Mouse (Mus musculus): ENCODE data around the gene Cldn12. TPM values are rescaled to one million over a fixed set of nuclear protein-coding genes. Genes with fewer than 3 reads are reported as not detected.
A peak's percentile ranks its signal among the peaks of the same experiment; 100 is the strongest.

The Cldn12 gene
- polyA plus RNA-seq (2015; fragmentation: Nextera tagmentation; extraction: Ambion mirVana), result 21.9 TPM in 2 replicates

DNA sequence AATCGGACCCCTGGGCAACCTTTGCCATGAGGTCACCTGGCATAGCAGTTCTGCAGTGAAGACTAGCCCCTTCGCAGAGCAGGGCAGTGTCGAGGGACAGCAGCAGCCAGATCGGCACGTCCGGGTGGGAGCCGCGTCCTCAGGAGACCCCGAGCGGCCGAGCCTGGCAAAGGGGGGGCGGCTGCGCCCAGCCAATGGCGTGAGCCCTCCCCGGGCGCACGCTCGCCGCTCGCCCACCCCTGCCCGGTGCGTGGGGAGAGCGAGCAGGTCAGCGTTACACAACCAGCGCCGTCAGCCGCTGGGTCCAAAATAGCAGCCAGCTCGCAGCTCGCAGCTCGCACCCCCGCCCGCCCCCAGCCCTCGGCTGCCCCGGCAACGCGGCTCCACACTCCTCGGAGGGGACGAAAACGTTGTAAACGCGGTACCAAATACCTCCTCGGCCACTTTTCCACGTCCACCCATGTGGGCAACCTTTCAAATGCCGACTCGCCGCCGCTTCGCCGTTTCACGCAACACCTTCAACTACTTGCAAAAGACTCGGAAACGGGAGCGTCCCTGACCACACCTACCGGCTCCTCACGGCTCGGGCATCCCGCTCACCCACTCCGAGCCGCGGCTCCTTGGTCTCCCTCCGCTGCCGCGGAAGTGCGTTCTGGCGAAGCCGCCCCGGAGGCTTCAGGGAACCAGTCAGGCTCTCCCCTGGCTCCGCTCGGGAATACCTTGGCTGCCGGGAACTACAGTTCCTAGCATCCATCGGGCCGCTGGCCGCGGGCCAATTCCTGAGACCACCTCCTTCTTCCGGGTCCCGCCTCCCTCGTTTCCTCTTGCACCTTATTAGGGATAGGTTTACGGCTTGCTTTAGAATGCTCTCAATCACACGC, at the start of gene Cldn12:
TSS of gene Cldn12 (minus strand) at position 763 of the 881 bp plus-strand sequence.
- H3K4me2 ChIP-seq (replicated peaks), result peak within 1 kb of the TSS; percentile 81
- H3K36me3 ChIP-seq, result peaks cover 14% of the 10 kb centered on the region
- peak within 1 kb of the TSS; percentile 78 for H3K9ac ChIP-seq
- peak within 1 kb of the TSS; percentile 66 for H3K4me3 ChIP-seq
- H3K27ac ChIP-seq, result peak within 1 kb of the TSS; percentile 86
- H3K4me1 ChIP-seq, result no peaks in the 10 kb centered on the region
- ATAC-seq (ENCODE audit: low FRiP score, low read depth), result peak; percentile 96
- H3K27me3 ChIP-seq, result no peaks in the 10 kb centered on the region
- under 1% methylated on average over 78 of the region's 79 CpGs for WGBS
- H3K9me3 ChIP-seq, result no peaks in the 10 kb centered on the region

DNA sequence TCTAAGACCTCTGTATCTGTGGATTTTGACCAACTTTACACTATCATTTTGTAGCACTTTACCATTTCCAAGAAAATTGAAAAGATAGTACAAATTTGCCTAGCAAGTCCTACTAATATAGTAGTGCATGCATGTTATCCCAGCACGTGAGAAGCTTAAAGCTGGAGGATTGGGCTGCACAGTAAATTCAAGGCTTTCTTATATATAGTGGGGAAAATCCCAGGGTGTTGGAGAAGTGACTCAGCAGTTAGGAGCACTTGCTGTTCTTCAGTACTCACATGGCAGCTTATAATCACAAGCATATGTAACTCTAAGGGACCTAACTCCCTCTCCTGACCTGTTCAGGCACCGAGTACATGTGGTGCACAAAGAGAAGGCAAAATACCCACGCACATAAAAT, 47.7 kb upstream of the Cldn12 start:
- WGBS, result 59% methylated on average over 3 of the region's 3 CpGs
- Histone ChIP-seq H3K9me3 (no peaks in the 10 kb centered on the region), H3K27ac (no peak overlapping the region), H3K9ac (no peak overlapping the region), H3K36me3 (no peaks in the 10 kb centered on the region), H3K4me2 (replicated peaks) (no peak overlapping the region), H3K4me3 (no peak overlapping the region), H3K4me1 (peaks cover 15% of the 10 kb centered on the region), H3K27me3 (0 out of 2 replicates have a peak, but pooled peaks cover 3% of the 10 kb centered on the region)
- ATAC-seq (ENCODE audit: low FRiP score, low read depth), result no peak

DNA sequence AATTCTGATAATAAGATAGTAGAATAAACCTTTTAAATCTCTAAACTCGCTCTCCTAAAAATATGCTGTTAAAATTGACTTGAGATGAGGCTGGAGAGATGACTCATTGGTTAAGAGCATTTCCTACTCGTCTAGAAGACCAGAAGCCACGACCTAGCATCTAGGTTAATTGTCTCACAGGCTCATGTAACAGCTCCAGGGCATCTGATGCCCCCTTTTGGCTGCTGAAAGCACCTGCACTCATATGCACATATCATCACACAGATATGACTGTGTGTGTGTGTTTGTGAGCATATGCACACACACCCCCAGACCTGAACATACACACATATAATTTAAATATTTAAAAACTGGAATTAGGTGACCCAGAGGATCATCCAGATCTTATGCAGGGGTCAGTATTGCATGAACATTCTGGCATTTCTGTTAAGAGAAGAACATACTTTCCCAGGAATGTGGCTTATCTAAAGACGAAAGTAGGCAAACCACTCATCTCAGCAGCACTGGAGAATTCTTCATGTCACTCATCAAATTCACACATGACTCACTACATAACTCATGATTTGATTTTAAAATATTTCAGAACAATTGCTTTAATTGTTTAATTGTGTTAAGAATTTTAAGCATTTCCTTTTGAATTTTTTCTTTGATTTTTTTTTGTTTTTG, 46.4 kb upstream of the Cldn12 start:
- Histone ChIP-seq H3K4me1 (peaks cover 15% of the 10 kb centered on the region), H3K9me3 (no peaks in the 10 kb centered on the region), H3K4me2 (replicated peaks) (no peak overlapping the region), H3K36me3 (no peaks in the 10 kb centered on the region), H3K27ac (no peak overlapping the region), H3K9ac (no peak overlapping the region), H3K4me3 (no peak overlapping the region), H3K27me3 (no peaks in the 10 kb centered on the region)
- 76% methylated on average over 4 of the region's 4 CpGs for WGBS
- no peak for ATAC-seq (ENCODE audit: low FRiP score, low read depth)

DNA sequence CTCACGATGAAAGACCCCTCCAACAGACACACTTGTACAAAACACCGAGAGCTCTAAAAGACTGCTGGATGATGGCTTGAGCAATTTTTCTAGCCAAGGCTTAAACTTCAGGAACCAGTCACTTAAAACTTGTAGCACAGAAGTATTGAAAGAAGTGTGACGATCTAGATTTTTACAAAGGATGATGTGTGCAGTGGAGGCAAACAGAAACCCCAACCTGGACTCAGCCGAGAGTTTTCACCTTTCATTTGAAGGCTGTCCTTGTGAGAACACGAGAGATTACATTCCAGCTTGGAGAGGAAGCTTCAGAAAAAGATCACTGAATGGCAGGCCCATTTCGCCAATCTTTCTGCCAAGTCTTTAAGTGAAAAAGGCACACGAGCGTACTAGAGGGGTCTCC, 45.0 kb upstream of the Cldn12 start:
- H3K4me1 ChIP-seq, result peaks cover 15% of the 10 kb centered on the region
- peak; percentile 10; the same call in 1 of the 2 replicates for ATAC-seq (ENCODE audit: low FRiP score, low read depth)
- peak overlapping the region; percentile 79 for H3K27ac ChIP-seq
- peak overlapping the region; percentile 82 for H3K9ac ChIP-seq
- H3K27me3 ChIP-seq, result no peaks in the 10 kb centered on the region
- 43% methylated on average over 8 of the region's 8 CpGs for WGBS
- H3K36me3 ChIP-seq, result peaks cover 5% of the 10 kb centered on the region
- H3K9me3 ChIP-seq, result no peaks in the 10 kb centered on the region
- H3K4me2 ChIP-seq (replicated peaks), result peak overlapping the region; percentile 69
- H3K4me3 ChIP-seq, result peak overlapping the region; percentile 80

DNA sequence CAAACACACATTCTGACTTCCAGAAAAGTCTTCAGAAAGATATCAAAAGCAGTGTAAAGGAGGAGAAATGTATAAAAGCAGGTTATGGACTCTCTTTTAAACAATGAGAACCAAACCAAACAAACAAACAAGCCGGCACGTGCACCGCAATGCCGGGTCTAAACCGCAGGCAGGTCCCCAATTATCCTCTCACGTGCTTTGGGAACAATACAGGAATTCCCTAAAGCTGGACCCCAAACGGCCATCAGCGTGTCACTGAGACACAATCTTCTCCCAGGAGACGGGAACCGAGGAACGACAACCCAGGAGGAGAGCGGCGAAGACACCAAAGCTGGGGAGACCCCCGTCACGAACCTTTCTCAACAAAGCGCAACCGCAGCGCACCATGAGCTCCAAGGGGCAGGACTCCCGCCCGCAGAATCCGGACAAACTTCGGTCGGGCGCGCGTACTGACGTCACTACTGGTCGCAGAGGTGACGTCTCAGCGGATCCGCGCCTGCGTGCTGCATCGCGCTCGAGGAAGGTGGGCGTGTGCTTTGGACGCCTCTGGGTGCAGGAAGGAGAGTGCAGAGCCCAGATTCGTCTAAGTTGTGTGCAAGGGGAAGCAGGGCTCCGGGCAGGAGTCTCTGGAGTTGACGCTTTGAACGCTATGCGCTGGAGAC, 44.5 kb upstream of the Cldn12 start, which contains the start of gene Gtpbp10:
TSS of gene Gtpbp10 (minus strand) at position 460 of the 662 bp plus-strand sequence.
- Histone ChIP-seq H3K4me3 (peak within 1 kb of the TSS; percentile 80), H3K9me3 (no peaks in the 10 kb centered on the region), H3K9ac (peak within 1 kb of the TSS; percentile 82), H3K4me1 (peaks cover 15% of the 10 kb centered on the region), H3K27me3 (no peaks in the 10 kb centered on the region), H3K4me2 (replicated peaks) (peak within 1 kb of the TSS; percentile 69), H3K27ac (peak within 1 kb of the TSS; percentile 79), H3K36me3 (peaks cover 11% of the 10 kb centered on the region)
- WGBS, result under 1% methylated on average over 43 of the region's 43 CpGs
- ATAC-seq (ENCODE audit: low FRiP score, low read depth), result peak; percentile 99

DNA sequence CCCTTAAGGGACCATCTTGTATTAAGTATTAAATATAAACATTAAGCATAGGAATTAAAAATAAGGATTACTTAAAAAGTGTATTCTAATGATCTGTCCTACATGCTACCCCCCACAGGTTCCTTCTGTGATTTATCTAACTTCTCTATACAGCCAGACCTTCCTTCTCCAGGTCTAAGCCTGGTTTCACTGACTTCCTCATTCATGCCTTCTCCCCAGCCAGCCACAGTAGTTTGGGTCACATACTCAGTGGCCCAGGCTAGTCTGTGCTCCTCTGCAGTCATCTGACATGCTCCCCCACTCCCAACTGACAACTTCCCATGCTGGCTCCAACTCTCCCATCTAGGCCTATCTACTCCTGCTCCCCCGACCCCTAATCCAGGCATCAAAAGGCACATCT, 36.4 kb upstream of the Cldn12 start:
- H3K4me2 ChIP-seq (replicated peaks), result no peak overlapping the region
- no peak overlapping the region for H3K27ac ChIP-seq
- H3K4me3 ChIP-seq, result no peak overlapping the region
- H3K9ac ChIP-seq, result no peak overlapping the region
- no peak for ATAC-seq (ENCODE audit: low FRiP score, low read depth)
- peaks cover 62% of the 10 kb centered on the region for H3K36me3 ChIP-seq
- 80% methylated on average over 1 of the region's 1 CpGs for WGBS
- no peaks in the 10 kb centered on the region for H3K27me3 ChIP-seq
- no peaks in the 10 kb centered on the region for H3K9me3 ChIP-seq
- no peaks in the 10 kb centered on the region for H3K4me1 ChIP-seq

DNA sequence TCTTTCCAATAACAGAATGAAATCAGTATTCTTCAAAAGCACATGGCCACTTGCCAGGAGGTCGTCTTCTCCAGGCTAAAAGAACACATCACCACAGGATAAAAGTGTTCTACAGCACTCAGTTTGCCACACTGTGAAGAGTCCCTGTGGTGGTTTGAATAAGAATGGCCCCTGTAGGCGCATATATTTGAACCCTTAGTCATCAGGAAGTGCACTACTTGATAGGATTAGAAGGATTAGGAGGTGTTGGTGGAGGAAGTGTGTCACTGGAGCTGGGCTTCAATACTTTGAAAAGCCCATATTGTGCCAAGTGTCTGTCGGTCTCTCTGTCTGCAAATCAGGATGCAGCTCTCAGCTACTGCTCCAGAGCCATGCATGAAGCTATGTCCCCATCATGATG, 25.6 kb upstream of the Cldn12 start:
- 73% methylated on average over 3 of the region's 3 CpGs for WGBS
- Histone ChIP-seq H3K36me3 (peaks cover 54% of the 10 kb centered on the region), H3K4me2 (replicated peaks) (no peak overlapping the region), H3K4me3 (no peak overlapping the region), H3K9me3 (no peaks in the 10 kb centered on the region), H3K9ac (no peak overlapping the region), H3K4me1 (no peaks in the 10 kb centered on the region), H3K27ac (no peak overlapping the region), H3K27me3 (no peaks in the 10 kb centered on the region)
- no peak for ATAC-seq (ENCODE audit: low FRiP score, low read depth)

DNA sequence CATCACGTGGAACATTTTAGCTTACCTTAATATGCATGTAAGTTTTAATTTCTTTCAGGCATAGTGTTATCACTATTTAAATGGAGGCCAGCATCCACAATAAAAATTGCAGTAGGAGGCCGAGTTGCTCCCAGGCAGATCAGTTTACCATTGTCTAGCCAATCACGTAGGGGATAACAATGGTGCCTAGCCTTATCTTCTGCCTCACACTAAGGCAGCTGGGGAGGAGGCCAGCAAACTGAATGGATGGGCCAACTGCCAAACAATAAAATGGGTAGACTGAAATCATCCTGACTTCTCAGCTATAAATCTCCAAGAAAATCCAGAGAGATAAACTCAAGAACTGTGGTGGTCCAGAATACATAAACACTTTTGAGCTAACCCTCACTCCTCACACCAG, 25.0 kb upstream of the Cldn12 start:
- Histone ChIP-seq H3K4me2 (replicated peaks) (no peak overlapping the region), H3K27me3 (no peaks in the 10 kb centered on the region), H3K27ac (no peak overlapping the region), H3K4me1 (no peaks in the 10 kb centered on the region), H3K36me3 (peaks cover 52% of the 10 kb centered on the region), H3K9me3 (no peaks in the 10 kb centered on the region), H3K4me3 (no peak overlapping the region), H3K9ac (no peak overlapping the region)
- ATAC-seq (ENCODE audit: low FRiP score, low read depth), result no peak
- 81% methylated on average over 3 of the region's 3 CpGs for WGBS

DNA sequence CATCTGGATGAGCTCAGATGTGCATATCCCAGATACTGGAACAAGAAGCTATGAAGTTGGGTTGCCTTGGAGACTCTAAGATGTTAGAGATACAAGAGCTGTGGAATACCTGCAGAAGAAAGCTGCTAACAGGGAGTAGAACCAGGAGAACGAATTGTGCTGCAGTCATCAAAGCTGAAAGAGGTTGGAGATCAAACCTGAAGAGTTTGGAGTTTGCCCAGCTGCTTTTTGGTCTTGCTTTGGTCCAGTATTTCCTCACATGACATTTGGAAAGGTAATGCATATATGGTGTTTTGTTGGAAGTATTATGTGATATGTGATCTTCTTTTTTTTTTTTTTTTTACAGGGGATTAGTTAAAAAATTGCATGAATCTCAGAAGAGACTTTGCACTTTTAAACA, 21.4 kb upstream of the Cldn12 start:
- Histone ChIP-seq H3K4me1 (no peaks in the 10 kb centered on the region), H3K27ac (no peak overlapping the region), H3K9ac (no peak overlapping the region), H3K27me3 (no peaks in the 10 kb centered on the region), H3K9me3 (no peaks in the 10 kb centered on the region), H3K36me3 (peaks cover 22% of the 10 kb centered on the region), H3K4me3 (no peak overlapping the region), H3K4me2 (replicated peaks) (no peak overlapping the region)
- WGBS, result 92% methylated on average over 1 of the region's 1 CpGs
- no peak for ATAC-seq (ENCODE audit: low FRiP score, low read depth)

DNA sequence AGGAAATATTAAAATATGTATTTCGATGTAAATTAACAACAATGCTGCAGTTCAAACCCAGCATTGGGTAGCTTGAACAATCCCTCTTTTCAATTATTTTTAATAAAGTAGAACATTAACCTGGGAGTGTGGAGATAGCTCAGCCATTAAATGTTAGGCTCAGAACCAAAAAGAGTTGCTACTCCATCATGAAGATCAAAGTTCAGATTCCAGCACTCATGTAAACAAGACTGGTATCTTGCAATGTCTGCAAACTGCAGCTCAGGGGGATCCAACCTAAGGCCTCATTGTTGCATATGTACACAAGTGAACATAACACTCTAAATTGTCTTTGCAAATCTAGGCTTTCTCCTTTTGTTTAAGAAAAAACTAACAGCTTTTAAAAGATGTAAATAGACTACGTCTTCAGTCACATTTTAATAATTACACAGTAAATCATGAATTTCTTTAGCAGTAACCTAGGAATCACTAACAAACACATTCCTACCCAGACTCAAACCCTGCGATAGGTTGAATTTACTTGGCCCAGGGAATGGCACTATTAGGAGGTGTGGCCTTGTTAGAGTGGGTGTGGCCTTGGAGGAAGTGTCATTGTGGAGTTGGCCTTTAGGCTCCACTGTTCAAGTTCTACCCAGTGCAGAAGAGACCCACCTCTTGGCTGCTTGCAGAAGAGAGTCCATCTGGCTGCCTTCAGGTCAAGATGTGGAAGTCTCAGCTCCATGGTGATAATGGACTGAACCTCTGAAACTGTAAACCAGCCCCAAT, 19.1 kb upstream of the Cldn12 start:
- Histone ChIP-seq H3K4me2 (replicated peaks) (no peak overlapping the region), H3K27ac (no peak overlapping the region), H3K36me3 (peaks cover 9% of the 10 kb centered on the region), H3K4me1 (no peaks in the 10 kb centered on the region), H3K9ac (no peak overlapping the region), H3K4me3 (no peak overlapping the region), H3K9me3 (no peaks in the 10 kb centered on the region), H3K27me3 (no peaks in the 10 kb centered on the region)
- 87% methylated on average over 3 of the region's 3 CpGs for WGBS
- no peak for ATAC-seq (ENCODE audit: low FRiP score, low read depth)

DNA sequence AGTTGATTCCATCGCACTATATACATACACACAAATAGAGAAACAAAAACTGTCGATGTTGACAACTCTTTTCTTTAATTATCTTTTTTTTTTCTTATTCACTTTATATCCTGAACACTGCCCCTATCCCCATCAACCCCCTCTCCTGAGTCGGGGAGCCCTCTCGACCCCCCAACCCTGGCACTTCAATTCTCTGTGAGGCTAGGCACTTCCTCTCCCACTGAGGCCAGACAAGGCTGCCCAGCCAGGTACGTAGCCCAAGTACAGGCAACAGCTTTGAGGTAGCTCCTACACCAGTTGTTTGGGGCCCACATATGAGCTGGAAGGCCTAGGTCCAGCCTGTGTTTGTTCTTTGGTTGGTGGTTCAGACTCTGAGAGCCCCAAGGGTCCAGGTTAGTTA, 653 bp upstream of the Cldn12 start:
- Histone ChIP-seq H3K9me3 (no peaks in the 10 kb centered on the region), H3K36me3 (peaks cover 13% of the 10 kb centered on the region), H3K4me3 (no peak overlapping the region), H3K9ac (no peak overlapping the region), H3K4me1 (no peaks in the 10 kb centered on the region), H3K27me3 (no peaks in the 10 kb centered on the region), H3K27ac (no peak overlapping the region; the same call in 1 of the 2 replicates), H3K4me2 (replicated peaks) (peak overlapping the region; percentile 81; the same call in 1 of the 2 replicates)
- 81% methylated on average over 5 of the region's 5 CpGs for WGBS
- ATAC-seq (ENCODE audit: low FRiP score, low read depth), result no peak

Measured in limb, embryonic 13.5 days (tissue).